Mouse (Mus musculus) cortical plate, adult 2 months (tissue): Measurements from ENCODE around the gene Hps5. TPM values are rescaled to one million over a fixed set of nuclear protein-coding genes. Genes with fewer than 3 reads are reported as not detected.
A peak's percentile ranks its signal among the peaks of the same experiment; 100 is the strongest.

ENCODE experiments used
- H3K27ac ChIP-seq: fragments of 200-500 bp; 2 replicates; pipeline ENCODE4 v1.5.1; 2012; ENCODE audit warnings: low read length, control low read depth, inconsistent platforms; ENCODE audit not compliant: insufficient read depth
- H3K4me1 ChIP-seq: fragments of 200-500 bp; 2 replicates; pipeline ENCODE4 v1.6.1; 2011; ENCODE audit warnings: low read length; ENCODE audit not compliant: control insufficient read depth, insufficient read depth
- H3K4me3 ChIP-seq: fragments of 200-500 bp; 2 replicates; pipeline ENCODE4 v1.5.1; 2011; ENCODE audit warnings: mild to moderate bottlenecking, low read length, control low read depth; ENCODE audit not compliant: insufficient read depth
- CTCF ChIP-seq: fragments of 200-500 bp; IDR thresholded peaks from 2 replicates; pipeline ENCODE4 v1.5.1; 2011; ENCODE audit warnings: mild to moderate bottlenecking, control low read depth, low read length; ENCODE audit not compliant: insufficient read depth; ENCODE audit errors: extremely low read depth
- POLR2A ChIP-seq: fragments of 200-500 bp; IDR thresholded peaks from 2 replicates; pipeline ENCODE4 v1.6.1; 2011; ENCODE audit warnings: mild to moderate bottlenecking, low read length, control low read depth; ENCODE audit not compliant: insufficient read depth; ENCODE audit errors: extremely low read depth
- polyA plus RNA-seq: library from polyadenylated mRNA; depleted of rRNA; stranded (reverse); fragments of >200 nt; gene quantifications from 2 replicates; pipeline ENCODE4 v1.2.3, GENCODE M21; 2012; rRNA removed

Hps5 gene
- 16.7 and 17.1 TPM in 2 replicates for polyA plus RNA-seq

DNA sequence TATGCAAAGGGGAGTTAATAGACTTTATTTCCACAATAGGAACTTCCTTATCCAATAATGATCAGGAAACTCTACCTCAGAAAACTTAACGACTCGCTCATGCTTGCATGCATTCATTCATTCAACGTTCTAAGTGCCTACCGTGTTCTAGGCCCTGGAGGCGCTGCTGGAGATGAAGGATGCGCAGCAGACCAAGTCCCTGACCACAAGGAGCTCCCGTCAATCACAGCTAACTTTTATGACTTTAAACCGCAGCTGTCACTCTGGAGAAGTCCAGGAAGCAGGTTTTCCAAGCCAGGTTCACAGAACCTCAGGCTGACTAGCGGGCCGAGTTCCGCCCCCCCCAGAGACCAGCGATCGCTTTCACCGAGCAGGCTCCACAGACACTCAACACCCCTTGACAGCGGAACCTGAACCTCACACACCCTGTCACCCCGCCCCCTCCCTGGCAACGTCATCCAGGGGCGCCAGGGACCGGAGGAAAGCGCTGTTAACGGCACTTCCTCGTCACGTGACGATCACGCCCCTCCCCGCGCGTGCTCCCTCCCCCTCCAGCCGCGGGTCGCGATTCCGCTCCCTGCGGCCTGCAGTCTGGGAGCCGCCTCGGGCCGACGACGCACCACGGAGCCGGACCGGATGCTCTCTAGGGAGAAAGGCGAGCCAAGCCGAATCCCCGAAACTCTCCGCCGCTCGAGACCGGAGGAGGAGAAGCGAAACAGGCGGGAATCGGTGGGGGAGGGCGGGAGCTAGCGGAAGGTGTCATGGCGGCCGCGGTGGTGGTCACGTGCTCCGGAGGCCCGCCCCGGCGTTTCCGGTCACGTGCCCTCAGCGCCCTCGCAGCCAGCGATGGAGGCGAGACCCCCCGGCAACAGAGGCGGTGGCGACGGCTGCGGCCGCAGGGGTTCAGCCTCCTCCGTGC lies at the start of gene Hps5, which contains the start of gene Gtf2h1:
TSS of gene Hps5 (minus strand) at position 778 of the 919 bp plus-strand sequence.
TSS of gene Gtf2h1 (plus strand) at position 817 of the 919 bp plus-strand sequence.
- TF ChIP-seq CTCF (no peak), POLR2A (peak; percentile 59; the same call in 1 of the 2 replicates)
- Histone ChIP-seq H3K4me1 (peaks cover 2% of the 10 kb centered on the region), H3K4me3 (peak within 1 kb of the TSS; percentile 91), H3K27ac (peak within 1 kb of the TSS; percentile 99)

DNA sequence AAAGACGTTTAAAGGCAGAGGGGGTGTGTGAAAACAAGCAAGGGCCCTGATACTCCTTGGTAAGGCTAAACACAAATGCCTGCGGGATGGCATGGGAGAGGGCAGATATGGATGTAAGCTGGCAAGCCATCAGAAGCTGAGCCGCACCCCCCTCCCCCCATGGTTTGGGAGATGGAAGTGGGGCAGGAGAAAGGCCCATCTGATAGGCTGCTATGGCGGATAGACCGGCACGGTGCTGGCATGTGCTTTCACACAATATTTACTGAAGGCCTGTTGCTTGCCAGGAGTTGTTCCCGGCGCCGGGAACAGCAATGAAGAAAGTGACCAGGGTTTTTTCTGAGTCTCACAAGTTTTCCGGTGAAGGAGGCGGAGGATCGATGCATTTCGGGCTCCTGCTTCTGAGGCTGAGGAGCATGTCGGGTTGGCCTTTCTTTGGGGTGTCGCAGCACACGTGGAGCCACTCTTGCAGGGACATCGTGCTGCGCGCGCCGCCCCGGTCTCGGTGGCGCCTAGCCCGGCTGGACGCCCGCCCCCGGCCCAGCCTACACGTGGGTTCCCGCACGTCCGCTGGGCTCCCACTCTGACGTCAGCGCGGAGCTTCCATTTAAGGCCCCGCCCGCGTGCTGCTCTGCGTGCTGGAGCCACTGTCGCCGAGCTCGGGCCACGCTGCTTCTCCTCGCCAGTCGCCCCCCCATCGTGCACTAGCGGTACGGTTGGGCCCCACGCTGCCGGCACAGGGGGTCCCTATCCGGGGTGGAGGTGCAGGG lies 49.5 kb upstream of the Hps5 start:
- peaks cover 2% of the 10 kb centered on the region; the same call in 1 of the 2 replicates for H3K4me1 ChIP-seq
- TF ChIP-seq POLR2A (peak; percentile 97), CTCF (no peak)
- peak overlapping the region; percentile 98 for H3K4me3 ChIP-seq
- peak overlapping the region; percentile 93 for H3K27ac ChIP-seq

DNA sequence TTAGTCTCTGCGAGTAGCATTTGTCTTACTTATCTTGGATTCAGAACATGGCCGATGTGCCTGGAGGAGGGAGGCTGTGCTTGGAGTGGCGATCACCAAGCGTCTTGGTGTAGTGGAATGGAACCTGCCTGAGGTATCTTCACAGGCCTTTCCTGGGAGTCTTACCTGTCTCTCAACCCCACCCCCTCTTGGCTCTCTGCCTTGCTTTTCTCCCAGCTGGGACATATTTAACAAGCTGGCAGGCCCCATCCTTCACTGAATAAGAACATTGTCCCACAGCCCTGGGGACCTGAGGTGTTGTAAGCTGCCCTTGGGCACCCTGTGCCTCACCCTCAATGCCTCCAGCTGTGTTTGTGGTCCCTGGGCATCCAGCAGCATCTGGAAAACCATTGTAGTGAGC lies 47.7 kb upstream of the Hps5 start:
- Histone ChIP-seq H3K4me3 (no peak overlapping the region), H3K4me1 (peaks cover 6% of the 10 kb centered on the region; the same call in 1 of the 2 replicates), H3K27ac (no peak overlapping the region)
- no peak for TF ChIP-seq POLR2A
- no peak for TF ChIP-seq CTCF

DNA sequence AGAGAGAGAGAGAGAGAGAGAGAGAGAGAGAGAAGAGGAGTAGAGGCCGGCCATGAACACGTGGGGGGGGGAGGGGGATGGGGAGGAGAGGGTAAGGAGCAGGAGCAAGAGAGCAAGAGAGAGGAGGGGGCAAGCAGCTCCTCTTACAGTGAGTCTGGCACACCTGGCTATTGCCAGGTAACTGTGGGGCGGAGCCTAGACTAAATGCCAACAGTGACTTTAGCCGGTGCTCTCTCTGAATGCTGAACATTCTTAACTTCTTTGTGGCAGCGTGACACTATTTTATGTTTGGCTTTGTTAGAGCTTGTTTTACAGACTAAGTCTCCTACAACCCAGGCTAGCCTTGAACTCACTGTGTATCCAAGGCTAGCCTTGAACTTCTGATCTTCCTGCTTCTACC lies 46.4 kb upstream of the Hps5 start:
- no peak overlapping the region for H3K27ac ChIP-seq

DNA sequence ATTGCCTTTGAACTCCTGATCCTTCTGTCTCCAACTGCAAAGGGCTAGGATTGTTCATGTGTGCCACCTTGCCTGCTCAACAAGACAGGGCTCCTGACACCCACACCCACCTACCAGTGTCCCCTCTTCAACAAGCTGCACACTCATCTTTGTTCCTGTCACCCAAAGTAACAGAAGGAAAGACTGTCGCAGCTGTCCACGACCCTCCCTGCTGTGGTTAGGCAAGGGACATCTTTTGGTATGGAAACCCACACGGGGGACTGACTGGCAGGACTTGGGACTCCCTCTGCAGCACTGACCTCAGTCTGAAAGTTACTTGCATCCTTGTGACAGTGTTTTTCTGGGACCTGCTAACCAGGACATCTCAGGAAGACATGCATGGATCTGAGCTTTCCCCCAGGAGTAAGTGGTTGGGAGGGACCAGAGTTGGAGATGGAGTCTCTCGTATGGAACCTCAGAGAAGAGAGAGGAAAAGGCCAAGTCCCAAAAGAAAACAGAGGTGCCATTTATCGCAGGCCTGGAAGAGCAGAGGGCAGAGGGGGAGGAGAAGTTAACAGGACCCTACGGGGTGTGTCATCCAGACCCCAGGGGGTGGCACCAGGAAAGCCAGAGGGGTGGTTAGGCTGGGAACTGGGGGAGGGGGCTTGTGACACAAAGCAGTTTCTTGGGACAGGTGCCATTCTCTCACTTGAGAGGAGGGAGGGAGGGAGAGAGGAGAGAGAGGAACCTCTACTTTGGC lies 45.1 kb upstream of the Hps5 start, which contains the start of gene Ldha:
TSS of gene Ldha (plus strand) at position 689 of the 739 bp plus-strand sequence.
- Histone ChIP-seq H3K4me3 (no peak within 1 kb of the TSS), H3K27ac (no peak within 1 kb of the TSS), H3K4me1 (peaks cover 6% of the 10 kb centered on the region; the same call in 1 of the 2 replicates)
- TF ChIP-seq CTCF (no peak), POLR2A (no peak)

More for the DNA sequence above, 46.4 kb upstream of the Hps5 start:
- TF ChIP-seq POLR2A (no peak), CTCF (no peak)
- no peak overlapping the region for H3K4me3 ChIP-seq
- H3K4me1 ChIP-seq: peaks cover 6% of the 10 kb centered on the region; the same call in 1 of the 2 replicates

DNA sequence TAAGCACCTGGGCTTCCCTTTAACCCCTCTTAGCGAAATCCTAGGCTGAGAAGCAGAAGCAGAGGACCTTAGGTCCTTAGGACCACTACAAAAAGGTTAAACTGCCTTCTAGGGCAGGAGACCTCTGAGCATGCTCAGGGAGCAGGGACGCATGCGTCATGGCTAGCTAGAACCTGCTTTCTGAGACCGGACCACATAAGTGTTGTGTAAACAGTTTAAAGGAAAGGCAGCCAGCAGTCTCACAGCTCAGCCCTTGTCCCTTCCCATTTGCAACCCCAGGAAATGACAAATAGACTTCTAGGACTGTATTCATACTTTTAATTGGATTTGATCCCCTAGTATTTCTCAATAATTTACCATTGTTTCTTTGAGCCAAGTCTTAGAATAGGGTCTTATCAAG lies 44.5 kb upstream of the Hps5 start:
- Histone ChIP-seq H3K27ac (no peak overlapping the region), H3K4me1 (peaks cover 6% of the 10 kb centered on the region; the same call in 1 of the 2 replicates)
- TF ChIP-seq CTCF (no peak), POLR2A (no peak)

DNA sequence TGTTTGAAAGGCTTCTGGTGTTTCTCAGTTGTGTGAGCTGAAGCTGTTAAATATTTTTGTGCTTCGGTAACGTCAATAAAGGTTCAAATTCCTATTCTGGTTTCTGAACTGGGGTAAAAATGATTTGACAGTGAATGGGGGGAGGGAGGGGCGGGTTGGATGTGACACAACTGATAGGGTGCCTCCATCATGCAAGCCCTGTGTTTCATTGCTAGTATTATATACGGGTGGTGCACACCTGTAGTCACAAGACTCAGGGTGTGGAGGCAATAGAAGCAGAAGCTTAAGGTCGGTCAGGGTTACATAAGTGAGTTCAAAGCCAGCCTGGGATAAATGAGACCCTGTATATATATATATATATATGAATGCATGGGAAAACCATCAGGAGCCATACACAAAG lies 44.0 kb upstream of the Hps5 start:
- TF ChIP-seq POLR2A: no peak
- no peak for TF ChIP-seq CTCF
- Histone ChIP-seq H3K4me1 (peaks cover 4% of the 10 kb centered on the region; the same call in 1 of the 2 replicates), H3K27ac (no peak overlapping the region), H3K4me3 (no peak overlapping the region)

More for the DNA sequence above, 44.5 kb upstream of the Hps5 start:
- no peak overlapping the region for H3K4me3 ChIP-seq

DNA sequence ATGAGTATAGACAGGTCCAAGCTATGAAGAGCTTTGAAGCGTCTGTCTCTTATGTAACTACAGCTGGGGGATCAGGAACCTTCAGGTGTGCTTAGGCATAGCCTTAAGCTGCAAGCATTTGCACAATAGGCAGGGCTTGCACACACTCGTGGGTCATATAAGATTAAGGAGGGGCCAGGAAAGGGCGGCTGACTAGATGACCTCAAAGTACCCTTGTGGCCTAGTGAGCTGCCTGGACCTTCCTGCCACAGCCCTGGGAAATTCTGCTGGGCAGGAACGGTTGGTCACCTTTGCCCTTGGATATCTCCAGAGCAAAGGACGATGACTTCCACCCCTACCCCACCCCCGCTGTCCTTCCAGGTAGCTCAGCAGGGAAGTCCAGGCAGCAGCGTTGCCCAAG lies 43.6 kb upstream of the Hps5 start:
- no peak overlapping the region for H3K4me3 ChIP-seq
- H3K4me1 ChIP-seq: peaks cover 4% of the 10 kb centered on the region; the same call in 1 of the 2 replicates
- H3K27ac ChIP-seq: peak overlapping the region; percentile 73
- TF ChIP-seq POLR2A (no peak), CTCF (no peak)
